Mouse (Mus musculus) limb, embryonic 12.5 days (tissue): ENCODE measurements around the gene Lkaaear1. TPM values are rescaled to one million over a fixed set of nuclear protein-coding genes. Genes with fewer than 3 reads are reported as not detected.

Experiments used
- ATAC-seq: fragments of 200-750 bp; cut with Nextera tagmentation; 2 replicates; pipeline ENCODE4 v1.8.0; 2017; ENCODE audit warnings: low read depth, moderate TSS enrichment; ENCODE audit not compliant: insufficient number of reproducible peaks, insufficient read depth, low FRiP score, low TSS enrichment
- H3K27ac ChIP-seq: fragments of 300-500 bp; sonication (generic); 2 replicates; pipeline ENCODE4 v1.5.1; 2016; ENCODE audit warnings: mild to moderate bottlenecking, moderate library complexity
- H3K27me3 ChIP-seq: fragments of 300-500 bp; sonication (generic); 2 replicates; pipeline ENCODE4 v1.6.1; 2016; ENCODE audit warnings: mild to moderate bottlenecking, moderate library complexity
- H3K36me3 ChIP-seq: fragments of 300-500 bp; sonication (generic); 2 replicates; pipeline ENCODE4 v1.6.1; 2016; ENCODE audit warnings: mild to moderate bottlenecking, moderate library complexity
- H3K4me1 ChIP-seq: fragments of 300-500 bp; sonication (generic); replicated peaks from 2 replicates; pipeline ENCODE4 v1.6.1; 2016
- H3K4me2 ChIP-seq: fragments of 300-500 bp; sonication (generic); 2 replicates; pipeline ENCODE4 v1.6.1; 2016; ENCODE audit warnings: mild to moderate bottlenecking, moderate library complexity
- H3K4me3 ChIP-seq: fragments of 300-500 bp; sonication (generic); replicated peaks from 2 replicates; pipeline ENCODE4 v1.5.1; 2016; ENCODE audit warnings: mild to moderate bottlenecking
- H3K9ac ChIP-seq: fragments of 300-500 bp; sonication (generic); replicated peaks from 2 replicates; pipeline ENCODE4 v1.6.1; 2016; ENCODE audit warnings: mild to moderate bottlenecking, moderate library complexity
- H3K9me3 ChIP-seq: fragments of 300-500 bp; sonication (generic); 2 replicates; pipeline ENCODE4 v1.6.1; 2016; ENCODE audit warnings: mild to moderate bottlenecking, moderate library complexity
- WGBS: fragments of 180-500 bp; shearing (Covaris S2); methylation state at CpG from one replicate; pipeline ENCODE4 v1.1.7; 2016; 5-methylcytosine and 5-hydroxymethylcytosine counted together
- polyA plus RNA-seq: library from polyadenylated mRNA; unstranded; fragments of >200 nt; fragmentation: Nextera tagmentation; extraction: Ambion mirVana; gene quantifications from 2 replicates; pipeline ENCODE4 v1.2.1, GENCODE M21; 2016

Lkaaear1 gene
- not detected in 2 replicates for polyA plus RNA-seq

DNA sequence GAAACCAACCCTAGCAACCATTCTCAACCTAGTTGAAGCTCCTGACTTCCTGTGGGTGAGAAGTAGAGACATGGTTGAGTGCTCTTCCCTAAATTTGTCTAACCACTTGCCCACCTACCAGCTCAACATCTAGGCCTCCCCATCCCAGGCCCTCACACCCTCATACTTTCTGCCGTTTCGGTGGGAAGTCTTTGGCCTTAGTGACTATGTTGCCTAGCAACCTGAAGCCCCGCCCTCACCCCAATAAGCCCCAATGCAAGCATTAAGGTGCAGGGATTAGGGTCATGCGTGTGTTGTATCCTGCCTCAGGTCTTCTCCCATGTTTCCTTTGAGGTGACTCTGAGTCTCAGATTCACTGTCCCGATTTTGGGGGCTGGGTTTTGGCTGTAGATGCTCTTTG is at the start of gene Lkaaear1:
Lkaaear1 (minus strand) TSS at position 202 of the 400 bp plus-strand sequence.
- Histone ChIP-seq H3K9ac (no peak within 1 kb of the TSS), H3K36me3 (no peaks in the 10 kb centered on the region), H3K4me3 (no peak within 1 kb of the TSS), H3K27me3 (peaks cover 8% of the 10 kb centered on the region; the same call in 1 of the 2 replicates), H3K4me2 (no peak within 1 kb of the TSS), H3K9me3 (no peaks in the 10 kb centered on the region), H3K4me1 (peaks cover 6% of the 10 kb centered on the region; the same call in 1 of the 2 replicates), H3K27ac (no peak within 1 kb of the TSS)
- no peak for ATAC-seq
- 46% methylated on average over 5 of the region's 5 CpGs for WGBS

DNA sequence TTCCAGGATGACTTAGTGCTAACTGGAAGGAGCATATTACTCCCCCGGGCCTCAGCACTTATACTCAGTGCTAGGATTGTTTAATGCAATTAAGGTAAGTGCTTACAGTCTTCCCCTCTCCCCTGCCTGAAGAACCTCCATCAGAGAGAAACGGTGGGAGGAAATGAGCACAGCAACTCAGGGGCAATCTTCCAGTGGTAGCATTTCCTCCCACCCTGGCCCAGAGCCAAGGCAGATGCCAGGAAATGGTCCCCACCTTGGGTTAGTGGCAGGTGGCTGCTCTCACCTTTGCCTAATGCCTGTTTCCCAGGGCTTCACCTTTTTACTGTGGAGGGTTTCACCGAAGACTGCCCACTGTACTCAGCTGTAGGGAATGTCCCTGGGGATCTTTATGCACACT is 31.8 kb upstream of the Lkaaear1 start:
- H3K4me3 ChIP-seq, result no peak overlapping the region
- 53% methylated on average over 3 of the region's 3 CpGs for WGBS

DNA sequence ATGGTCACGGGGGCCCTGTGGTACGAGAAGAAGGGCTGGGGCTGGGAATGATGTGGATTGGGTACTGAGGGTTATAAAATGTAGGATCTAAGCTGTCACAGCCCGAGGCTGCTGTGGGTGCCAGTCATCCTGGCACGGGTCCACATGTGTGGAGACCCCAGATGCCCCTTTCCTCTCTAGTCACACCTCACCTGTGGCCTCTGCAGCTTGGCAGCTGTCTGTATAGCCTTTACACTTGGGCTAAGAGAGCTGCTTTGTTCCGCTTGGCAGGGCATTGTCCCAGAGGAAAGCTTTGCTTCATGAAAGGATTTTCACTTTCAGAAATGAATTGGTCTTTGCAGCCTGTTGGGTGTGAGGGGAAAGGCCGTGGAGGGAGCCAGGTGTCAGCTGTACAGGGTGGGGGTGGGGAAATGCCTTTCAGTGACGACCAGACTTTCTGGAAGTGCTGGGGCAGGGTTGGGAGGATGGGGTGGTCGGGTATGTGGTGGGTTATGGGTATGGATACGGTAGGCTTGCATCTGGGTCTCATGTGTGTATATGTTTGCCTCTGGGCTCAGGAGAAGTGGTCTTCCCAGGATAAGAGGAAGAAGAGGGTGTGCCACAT is 29.5 kb upstream of the Lkaaear1 start:
- Histone ChIP-seq H3K27me3 (no peaks in the 10 kb centered on the region), H3K27ac (no peak overlapping the region), H3K36me3 (no peaks in the 10 kb centered on the region), H3K9me3 (no peaks in the 10 kb centered on the region), H3K9ac (no peak overlapping the region), H3K4me2 (no peak overlapping the region), H3K4me1 (peaks cover 9% of the 10 kb centered on the region; the same call in 1 of the 2 replicates), H3K4me3 (no peak overlapping the region)
- no peak for ATAC-seq
- 44% methylated on average over 9 of the region's 9 CpGs for WGBS

More for the DNA sequence above, 31.8 kb upstream of the Lkaaear1 start:
- Histone ChIP-seq H3K9ac (no peak overlapping the region), H3K4me1 (peaks cover 9% of the 10 kb centered on the region; the same call in 1 of the 2 replicates), H3K27ac (no peak overlapping the region), H3K9me3 (no peaks in the 10 kb centered on the region), H3K36me3 (no peaks in the 10 kb centered on the region), H3K27me3 (no peaks in the 10 kb centered on the region), H3K4me2 (no peak overlapping the region)
- no peak for ATAC-seq

DNA sequence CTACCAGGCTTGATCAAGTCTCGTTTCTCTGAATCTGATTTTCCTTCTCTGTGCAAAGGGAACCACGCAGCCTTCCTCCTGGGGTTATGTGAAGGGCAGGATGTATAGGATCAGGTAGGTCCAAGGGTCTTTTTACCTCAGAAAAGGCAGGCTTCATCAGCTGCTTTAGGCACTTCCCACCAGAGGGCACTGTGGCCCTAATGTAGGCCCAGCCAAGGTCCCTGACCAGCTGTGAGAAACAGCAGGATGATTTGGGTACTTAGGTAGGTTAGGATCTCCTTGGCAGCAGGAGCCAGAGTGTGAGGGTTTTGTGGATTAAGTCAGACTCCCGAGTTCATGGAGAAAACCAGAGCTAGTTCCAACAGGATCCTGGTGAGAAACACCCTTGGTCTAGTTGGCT is 24.0 kb upstream of the Lkaaear1 start:
- Histone ChIP-seq H3K27me3 (no peaks in the 10 kb centered on the region), H3K4me1 (no peaks in the 10 kb centered on the region), H3K9ac (no peak overlapping the region), H3K27ac (no peak overlapping the region), H3K4me3 (no peak overlapping the region), H3K4me2 (no peak overlapping the region), H3K36me3 (no peaks in the 10 kb centered on the region), H3K9me3 (no peaks in the 10 kb centered on the region)
- 0 out of 2 replicates have a peak, but pooled peaks have one; percentile 33 for ATAC-seq
- 15% methylated on average over 3 of the region's 3 CpGs for WGBS

DNA sequence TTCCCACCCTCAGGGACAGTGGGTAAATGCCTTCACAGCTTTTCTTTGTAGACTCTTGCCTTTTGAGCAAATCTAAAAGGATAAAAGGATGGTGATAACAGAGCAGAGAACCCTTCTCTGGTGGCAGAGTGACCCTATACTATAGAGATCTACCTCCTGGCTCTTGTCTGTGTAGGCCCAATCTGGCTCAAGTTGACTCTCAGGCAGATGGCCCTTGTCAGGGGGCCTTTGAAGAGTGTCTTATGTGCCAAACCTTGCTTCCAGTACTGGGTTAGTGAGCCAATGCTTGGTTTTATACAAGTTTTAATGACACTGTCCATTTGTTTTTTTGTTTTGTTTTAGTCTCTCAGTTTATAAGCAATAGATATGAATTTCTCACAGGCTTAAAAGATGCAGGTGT is 23.0 kb upstream of the Lkaaear1 start:
- no peaks in the 10 kb centered on the region for H3K27me3 ChIP-seq
- H3K27ac ChIP-seq, result no peak overlapping the region
- no peaks in the 10 kb centered on the region for H3K4me1 ChIP-seq
- no peak overlapping the region for H3K4me2 ChIP-seq
- no peaks in the 10 kb centered on the region for H3K36me3 ChIP-seq
- no peak overlapping the region for H3K9ac ChIP-seq
- no peaks in the 10 kb centered on the region for H3K9me3 ChIP-seq
- no peak overlapping the region for H3K4me3 ChIP-seq
- no peak for ATAC-seq

DNA sequence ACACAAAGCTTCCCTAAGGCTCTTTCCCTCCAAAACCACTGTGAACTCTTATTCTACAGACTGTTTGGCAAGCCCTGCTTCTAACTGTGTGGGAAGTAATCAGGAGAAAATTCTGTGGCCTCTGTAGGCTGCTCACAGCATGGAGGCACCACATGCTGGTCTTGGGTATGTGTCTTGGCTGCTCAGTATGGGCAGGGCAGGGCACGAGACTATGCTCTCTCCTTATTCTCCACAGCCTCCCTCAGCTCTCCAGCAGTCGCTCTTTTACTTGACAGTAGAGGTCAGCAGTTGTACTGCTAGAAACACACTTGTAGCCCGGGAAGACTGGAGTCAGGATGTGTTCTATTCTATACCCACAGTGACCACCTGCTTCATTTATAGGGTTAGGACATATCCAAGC is 21.8 kb upstream of the Lkaaear1 start:
- H3K4me2 ChIP-seq, result no peak overlapping the region
- no peaks in the 10 kb centered on the region for H3K9me3 ChIP-seq
- H3K27me3 ChIP-seq, result no peaks in the 10 kb centered on the region
- H3K9ac ChIP-seq, result no peak overlapping the region
- 29% methylated on average over 3 of the region's 3 CpGs for WGBS
- H3K4me3 ChIP-seq, result no peak overlapping the region
- no peak overlapping the region for H3K27ac ChIP-seq
- no peak for ATAC-seq
- 0 out of 2 replicates have a peak, but pooled peaks cover under 1% of the 10 kb centered on the region for H3K4me1 ChIP-seq
- no peaks in the 10 kb centered on the region for H3K36me3 ChIP-seq

DNA sequence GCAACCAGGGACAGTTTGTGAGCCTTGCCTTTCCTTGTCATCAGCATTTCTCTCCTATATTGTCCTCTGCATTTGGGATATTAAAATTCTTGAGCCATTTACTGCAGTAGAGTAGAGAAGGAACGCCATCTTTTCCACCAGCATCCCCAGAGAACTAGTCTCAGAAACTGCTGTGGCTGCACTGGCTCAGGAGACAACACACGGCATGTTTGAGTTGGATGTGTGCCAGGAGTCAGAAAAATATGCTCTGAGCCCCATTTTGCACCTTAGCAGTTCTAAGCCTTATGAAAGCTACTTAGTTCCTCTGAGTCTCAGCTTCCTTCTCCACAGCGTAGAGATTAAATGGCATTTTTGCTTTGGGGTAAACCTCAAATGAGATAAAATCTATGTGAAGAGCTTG is 18.7 kb upstream of the Lkaaear1 start:
- Histone ChIP-seq H3K4me2 (no peak overlapping the region), H3K4me1 (0 out of 2 replicates have a peak, but pooled peaks cover 3% of the 10 kb centered on the region), H3K36me3 (no peaks in the 10 kb centered on the region), H3K4me3 (no peak overlapping the region), H3K9ac (no peak overlapping the region), H3K9me3 (no peaks in the 10 kb centered on the region), H3K27ac (no peak overlapping the region), H3K27me3 (0 out of 2 replicates have a peak, but pooled peaks cover 5% of the 10 kb centered on the region)
- WGBS, result 67% methylated on average over 3 of the region's 3 CpGs
- no peak for ATAC-seq

DNA sequence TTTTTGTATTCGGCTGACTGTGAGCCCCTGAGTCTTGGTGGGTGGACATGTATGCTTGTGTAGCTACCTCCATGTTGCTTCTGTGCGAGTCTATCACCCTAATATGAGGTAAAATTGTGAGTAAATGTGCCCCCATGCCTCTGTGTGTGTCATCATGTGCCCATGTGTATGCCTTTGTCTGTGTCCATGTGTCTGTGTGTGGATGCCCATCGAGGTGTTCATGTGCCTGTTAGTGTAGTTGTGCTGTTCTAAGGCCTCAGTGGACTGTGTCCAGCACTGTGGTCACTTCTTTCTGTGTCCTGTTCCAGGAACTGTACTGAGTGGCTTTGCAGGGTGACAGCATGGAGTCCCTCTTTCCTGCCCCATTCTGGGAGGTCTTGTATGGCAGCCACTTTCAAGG is 17.1 kb upstream of the Lkaaear1 start:
- no peaks in the 10 kb centered on the region for H3K36me3 ChIP-seq
- no peak overlapping the region for H3K27ac ChIP-seq
- peak overlapping the region; percentile 45 for H3K4me2 ChIP-seq
- H3K4me1 ChIP-seq, result 0 out of 2 replicates have a peak, but pooled peaks cover 3% of the 10 kb centered on the region
- 0 out of 2 replicates have a peak overlapping the region, but pooled peaks have one; percentile 37 for H3K9ac ChIP-seq
- 0 out of 2 replicates have a peak, but pooled peaks cover 5% of the 10 kb centered on the region for H3K27me3 ChIP-seq
- WGBS, result 75% methylated on average over 3 of the region's 3 CpGs
- H3K9me3 ChIP-seq, result no peaks in the 10 kb centered on the region
- 0 out of 2 replicates have a peak, but pooled peaks have one; percentile 10 for ATAC-seq
- 0 out of 2 replicates have a peak overlapping the region, but pooled peaks have one; percentile 21 for H3K4me3 ChIP-seq

DNA sequence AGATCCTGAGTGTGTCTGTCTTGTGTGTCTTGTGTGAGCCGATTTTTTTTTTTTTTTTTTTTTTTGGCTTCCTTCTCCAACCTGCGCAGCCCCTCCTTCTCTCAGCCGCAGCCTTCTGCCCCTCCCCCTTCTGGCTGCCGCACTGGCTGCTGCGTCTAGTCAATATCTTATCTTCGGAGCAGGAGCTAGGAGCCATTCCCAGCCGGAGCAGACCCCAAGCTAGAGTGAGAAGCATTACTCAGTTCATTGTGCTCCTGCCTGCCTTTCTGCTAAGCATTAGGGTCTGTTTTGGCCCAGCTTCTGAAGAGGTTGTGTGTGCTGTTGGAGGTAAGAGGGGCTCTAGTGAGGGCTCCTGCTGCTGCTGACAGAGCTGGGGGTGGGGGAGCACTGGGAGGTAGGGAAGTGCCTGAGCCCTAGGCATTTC is 16.7 kb upstream of the Lkaaear1 start, which contains the start of gene Oprl1:
Oprl1 (plus strand) TSS at position 114 of the 424 bp plus-strand sequence.
- Histone ChIP-seq H3K9ac (0 out of 2 replicates have a peak within 1 kb of the TSS, but pooled peaks have one; percentile 37), H3K4me3 (0 out of 2 replicates have a peak within 1 kb of the TSS, but pooled peaks have one; percentile 21), H3K4me1 (0 out of 2 replicates have a peak, but pooled peaks cover 3% of the 10 kb centered on the region), H3K27me3 (0 out of 2 replicates have a peak, but pooled peaks cover 5% of the 10 kb centered on the region), H3K36me3 (no peaks in the 10 kb centered on the region), H3K9me3 (no peaks in the 10 kb centered on the region), H3K4me2 (peak within 1 kb of the TSS; percentile 45), H3K27ac (no peak within 1 kb of the TSS)
- 0 out of 2 replicates have a peak, but pooled peaks have one; percentile 42 for ATAC-seq
- 10% methylated on average over 7 of the region's 7 CpGs for WGBS

DNA sequence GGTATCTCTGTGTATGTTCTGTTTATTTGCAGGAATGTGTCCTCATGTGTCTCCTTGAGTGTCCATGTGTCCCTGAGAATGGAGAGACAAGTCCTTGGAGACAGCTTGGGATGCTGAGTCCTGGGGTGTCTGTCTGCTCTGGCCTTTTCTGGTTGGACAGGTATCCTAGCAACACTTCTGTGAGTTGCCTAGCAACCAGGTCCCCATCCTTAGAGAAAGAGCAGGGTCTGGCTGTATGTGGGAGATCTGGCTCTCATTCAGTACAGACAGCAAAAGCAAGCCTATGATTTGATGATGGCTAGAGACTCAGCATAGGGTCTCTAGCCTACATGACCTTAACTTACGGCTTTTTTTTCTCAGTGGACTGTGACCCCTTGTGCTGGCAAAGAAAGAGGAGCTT is 15.5 kb upstream of the Lkaaear1 start:
- ATAC-seq, result no peak
- Histone ChIP-seq H3K4me1 (0 out of 2 replicates have a peak, but pooled peaks cover 3% of the 10 kb centered on the region), H3K9me3 (no peaks in the 10 kb centered on the region), H3K36me3 (no peaks in the 10 kb centered on the region), H3K4me2 (no peak overlapping the region), H3K9ac (no peak overlapping the region), H3K27me3 (0 out of 2 replicates have a peak, but pooled peaks cover 5% of the 10 kb centered on the region), H3K4me3 (no peak overlapping the region), H3K27ac (no peak overlapping the region)
- WGBS, result 85% methylated on average over 1 of the region's 1 CpGs

DNA sequence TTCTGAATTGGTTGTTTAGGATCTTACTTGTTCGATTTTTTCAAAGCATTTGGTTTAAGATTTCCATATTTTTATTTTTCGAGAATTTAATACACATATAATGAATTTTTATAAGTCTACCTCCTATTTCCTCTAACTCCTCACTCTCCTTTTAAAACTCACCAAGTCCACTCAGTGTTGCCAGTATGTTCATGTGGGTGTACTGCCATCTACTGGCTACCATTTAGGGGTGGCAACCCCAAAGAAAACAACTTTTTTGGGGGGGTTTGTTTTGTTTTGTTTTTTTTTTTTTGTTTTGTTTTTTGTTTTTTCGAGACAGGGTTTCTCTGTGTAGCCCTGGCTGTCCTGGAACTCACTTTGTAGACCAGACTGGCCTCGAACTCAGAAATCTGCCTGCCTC is 8.4 kb upstream of the Lkaaear1 start:
- H3K4me2 ChIP-seq, result no peak overlapping the region
- no peak for ATAC-seq
- no peaks in the 10 kb centered on the region for H3K27me3 ChIP-seq
- H3K27ac ChIP-seq, result no peak overlapping the region
- H3K9ac ChIP-seq, result no peak overlapping the region
- WGBS, result 37% methylated on average over 4 of the region's 4 CpGs
- H3K36me3 ChIP-seq, result no peaks in the 10 kb centered on the region
- H3K9me3 ChIP-seq, result no peaks in the 10 kb centered on the region
- H3K4me3 ChIP-seq, result no peak overlapping the region
- H3K4me1 ChIP-seq, result no peaks in the 10 kb centered on the region
